34 mouse cellular contexts compared by ENCODE assay signal in the genomic region with DNA sequence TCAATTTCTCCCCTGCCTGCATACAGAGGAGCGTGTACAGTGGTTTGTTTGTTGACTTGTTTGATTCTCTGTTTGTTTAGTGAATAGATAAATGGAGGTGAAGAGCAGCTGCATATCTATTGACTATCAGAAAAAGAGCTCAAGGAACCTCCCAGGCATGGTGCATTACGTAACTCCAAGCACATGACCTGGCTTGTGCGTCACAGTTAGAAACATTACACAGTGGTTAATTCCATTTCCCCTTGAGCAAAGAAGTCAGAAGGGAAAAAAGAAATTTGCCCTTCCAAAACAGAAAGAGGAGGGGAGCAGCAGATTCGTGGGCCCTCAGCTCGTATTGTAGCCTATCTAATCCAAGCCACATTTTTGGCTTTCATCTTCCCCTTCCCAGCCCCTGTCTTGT. TPM values are rescaled to one million over a fixed set of nuclear protein-coding genes. Genes with fewer than 3 reads are reported as not detected.
DNase-seq lines count a peak whose midpoint lies in the region; ATAC-seq lines count a peak whose summit lies in the region.
"Had no signal": no experiment of that assay in that cellular context is flagged by ENCODE, and none has a peak within 500 bp of the region (broad histone marks: within the 10 kb centered on the region; RNA-seq: fewer than 3 reads in every experiment).

No protein-coding gene starts in this region.

- no peaks in the 10 kb centered on the region for H3K27me3 ChIP-seq in kidney, embryonic 14.5 days (ENCODE audit: control insufficient read depth, insufficient read depth, low read length)
- 0 out of 2 replicates have a peak, but pooled peaks cover 2% of the 10 kb centered on the region for H3K27me3 ChIP-seq in midbrain, embryonic 13.5 days
- H3K27me3 ChIP-seq in midbrain, embryonic 16.5 days (ENCODE audit: control insufficient read depth, insufficient read depth, low read depth, low read length), result no peaks in the 10 kb centered on the region
- H3K27me3 ChIP-seq: hindbrain, embryonic 15.5 days; limb, embryonic 13.5 days; midbrain, embryonic 15.5 days; stomach, embryonic 15.5 days had no signal

- H3K4me1 ChIP-seq in kidney, embryonic 14.5 days (ENCODE audit: control insufficient read depth, insufficient read depth, low read length), result no peaks in the 10 kb centered on the region
- no peaks in the 10 kb centered on the region for H3K4me1 ChIP-seq in midbrain, embryonic 13.5 days (replicated peaks)
- no peaks in the 10 kb centered on the region for H3K4me1 ChIP-seq in midbrain, embryonic 16.5 days (ENCODE audit: control insufficient read depth, insufficient read depth, low read length)
- H3K4me1 ChIP-seq: embryonic facial prominence, embryonic 13.5 days; heart, embryonic 13.5 days; hindbrain, embryonic 10.5 days; hindbrain, embryonic 15.5 days; midbrain, embryonic 15.5 days; stomach, embryonic 15.5 days had no signal

- no peak overlapping the region for H3K4me2 ChIP-seq in kidney, embryonic 14.5 days (replicated peaks; ENCODE audit: low read depth, low read length)
- H3K4me2 ChIP-seq in midbrain, embryonic 13.5 days (replicated peaks), result no peak overlapping the region
- H3K4me2 ChIP-seq in midbrain, embryonic 16.5 days (ENCODE audit: low read length), result no peak overlapping the region
- H3K4me2 ChIP-seq: embryonic facial prominence, embryonic 13.5 days; heart, embryonic 13.5 days; hindbrain, embryonic 15.5 days; limb, embryonic 13.5 days; lung, embryonic 14.5 days; midbrain, embryonic 15.5 days; stomach, embryonic 15.5 days had no signal

- H3K9ac ChIP-seq in kidney, embryonic 14.5 days (ENCODE audit: low read depth, low read length), result no peak overlapping the region
- H3K9ac ChIP-seq in midbrain, embryonic 13.5 days (replicated peaks), result no peak overlapping the region
- no peak overlapping the region for H3K9ac ChIP-seq in midbrain, embryonic 16.5 days (ENCODE audit: low read depth, low read length)
- H3K9ac ChIP-seq: embryonic facial prominence, embryonic 13.5 days; heart, embryonic 13.5 days; hindbrain, embryonic 15.5 days; limb, embryonic 13.5 days; liver, embryonic 14.5 days; lung, embryonic 14.5 days; midbrain, embryonic 15.5 days; stomach, embryonic 15.5 days had no signal

- WGBS in kidney, embryonic 14.5 days, result 74% methylated on average over 5 of the region's 5 CpGs
- WGBS in midbrain, embryonic 13.5 days, result 76% methylated on average over 5 of the region's 5 CpGs
- WGBS in midbrain, embryonic 16.5 days, result 65% methylated on average over 5 of the region's 5 CpGs

- H3K27ac ChIP-seq in kidney, embryonic 14.5 days (ENCODE audit: low read depth, low read length), result no peak overlapping the region
- no peak overlapping the region for H3K27ac ChIP-seq in midbrain, embryonic 13.5 days
- H3K27ac ChIP-seq in midbrain, embryonic 16.5 days (ENCODE audit: low read length), result no peak overlapping the region
- H3K27ac ChIP-seq: embryonic facial prominence, embryonic 13.5 days; gastrocnemius, adult 2 months; heart, embryonic 13.5 days; hindbrain, embryonic 10.5 days; hindbrain, embryonic 15.5 days; left cerebral cortex, adult 2 months; limb, embryonic 13.5 days; liver, embryonic 14.5 days; macrophage; midbrain, embryonic 15.5 days; stomach, embryonic 15.5 days had no signal

- H3K9me3 ChIP-seq in kidney, embryonic 14.5 days (ENCODE audit: control insufficient read depth, low read length), result no peaks in the 10 kb centered on the region
- no peaks in the 10 kb centered on the region for H3K9me3 ChIP-seq in midbrain, embryonic 13.5 days
- H3K9me3 ChIP-seq in midbrain, embryonic 16.5 days (replicated peaks; ENCODE audit: control insufficient read depth, low read length, poor library complexity, severe bottlenecking), result no peaks in the 10 kb centered on the region
- H3K9me3 ChIP-seq: embryonic facial prominence, embryonic 13.5 days; heart, embryonic 13.5 days; hindbrain, embryonic 10.5 days; hindbrain, embryonic 15.5 days; limb, embryonic 13.5 days; midbrain, embryonic 15.5 days; stomach, embryonic 15.5 days had no signal

- no peak for ATAC-seq in kidney, embryonic 14.5 days (ENCODE audit: low FRiP score, low TSS enrichment)
- peak; percentile 58 for ATAC-seq in common myeloid progenitor, adult 5-6 weeks (replicated peaks; ENCODE audit: low read depth, poor library complexity, severe bottlenecking)
- ATAC-seq in midbrain, embryonic 13.5 days, result no peak
- no peak for ATAC-seq in midbrain, embryonic 16.5 days
- ATAC-seq: forebrain, embryonic 16.5 days; inflammation-experienced regulatory T-cells, adult 6 months; midbrain, embryonic 15.5 days had no signal

- H3K4me3 ChIP-seq in kidney, embryonic 14.5 days (ENCODE audit: low read length), result no peak overlapping the region
- H3K4me3 ChIP-seq in midbrain, embryonic 13.5 days (replicated peaks), result no peak overlapping the region
- no peak overlapping the region for H3K4me3 ChIP-seq in midbrain, embryonic 16.5 days (ENCODE audit: low read depth, low read length)
- H3K4me3 ChIP-seq: embryonic facial prominence, embryonic 13.5 days; erythroblast, embryonic 14.5 days; gastrocnemius, adult 2 months; heart, embryonic 13.5 days; hindbrain, embryonic 10.5 days; hindbrain, embryonic 15.5 days; left cerebral cortex, adult 2 months; limb, embryonic 13.5 days; midbrain, embryonic 15.5 days; stomach, embryonic 15.5 days had no signal

- peak; percentile 40 for DNase-seq in adrenal gland, postnatal 10 days
- no peak for DNase-seq in adrenal gland, adult 18-20 months (ENCODE audit: low spot score in 2 of 2)
- peak; percentile 28 for DNase-seq in kidney, adult 9 months
- DNase-seq in 3T3-L1 (ENCODE audit: low read depth, low spot score), result peak; percentile 47
- DNase-seq: cerebellum, adult 9-10 months; cerebellum, postnatal 36 days; embryo, embryonic 11 days; gastrocnemius, adult 2 months; gastrocnemius, postnatal 36 days; heart, postnatal 10 days; kidney, adult 11 months; kidney, postnatal 10 days; lung, embryonic 14.5 days; right cerebral cortex, postnatal 25 days; thymus, postnatal 14 days had no signal

- no peaks in the 10 kb centered on the region for H3K36me3 ChIP-seq in kidney, embryonic 14.5 days (ENCODE audit: control insufficient read depth, insufficient read depth, low read length)
- H3K36me3 ChIP-seq in midbrain, embryonic 13.5 days, result no peaks in the 10 kb centered on the region
- H3K36me3 ChIP-seq in midbrain, embryonic 16.5 days (ENCODE audit: control insufficient read depth, insufficient read depth, low read length), result no peaks in the 10 kb centered on the region
- H3K36me3 ChIP-seq: embryonic facial prominence, embryonic 13.5 days; heart, embryonic 13.5 days; hindbrain, embryonic 10.5 days; hindbrain, embryonic 15.5 days; limb, embryonic 13.5 days; midbrain, embryonic 15.5 days; stomach, embryonic 15.5 days had no signal

RNA-seq across cellular contexts. Expression of a gene that starts 11.1 kb away (rescaled TPM):
- 1 to 10 TPM; 1.2 TPM for total RNA-seq in adrenal gland, postnatal 10 days (2021)
- total RNA-seq in adrenal gland, adult 18-20 months (2021), result under 1 TPM; 0.23 to 0.48 TPM
- polyA plus RNA-seq in kidney, embryonic 14.5 days (2014; fragmentation: Nextera tagmentation; extraction: Ambion mirVana), result 3.5 and 3.7 TPM in 2 replicates
- total RNA-seq in common myeloid progenitor, adult 5-6 weeks (2017), result not detected in 2 replicates
- 0.59 and 0.66 TPM in 2 replicates for polyA plus RNA-seq in midbrain, embryonic 13.5 days (2015; fragmentation: Nextera tagmentation; extraction: Ambion mirVana)
- polyA plus RNA-seq in midbrain, embryonic 16.5 days (2015; fragmentation: Nextera tagmentation; extraction: Ambion mirVana), result 0.70 and 0.75 TPM in 2 replicates
- total RNA-seq: MEL; neutrophil, adult 5-6 weeks had no signal
- polyA plus RNA-seq: erythroblast, embryonic 14.5 days; inflammation-experienced regulatory T-cells, adult 6 months; macrophage had no signal

Comparison
In these comparisons a context has a peak if more than half of its experiments do, and no peak if none do; other contexts are left out.
1. DNase-seq: peak in adrenal gland, postnatal 10 days (single experiment), kidney, adult 9 months (single experiment) and 3T3-L1 (single experiment); none in adrenal gland, adult 18-20 months (0 of 2).